Mouse (Mus musculus) heart, embryonic 14.5 days (tissue): Measurements from ENCODE around the gene Wnt7b. TPM values are rescaled to one million over a fixed set of nuclear protein-coding genes. Genes with fewer than 3 reads are reported as not detected.

Experiments
- ATAC-seq: fragments of 200-750 bp; cut with Nextera tagmentation; 2 replicates; pipeline ENCODE4 v1.8.0; 2017; ENCODE audit warnings: low read depth, moderate TSS enrichment; ENCODE audit not compliant: insufficient number of reproducible peaks, insufficient read depth, low FRiP score
- H3K27ac ChIP-seq, 2 experiments: fragments of 200-500 bp in 1 of 2; fragments of 300-500 bp in 1 of 2; sonication (generic) in 1 of 2; replicated peaks in 1 of 2; 2 replicates each; pipeline ENCODE4 v1.5.1; 2012 to 2014; ENCODE audit warnings: low read depth in 2 of 2, low read length in 2 of 2, control low read depth in 1 of 2, mild to moderate bottlenecking in 1 of 2, mixed read lengths in 1 of 2; ENCODE audit not compliant: control insufficient read depth in 1 of 2, insufficient read depth in 1 of 2
- H3K27me3 ChIP-seq: fragments of 300-500 bp; sonication (generic); 2 replicates; pipeline ENCODE4 v1.6.1; 2014; ENCODE audit warnings: mild to moderate bottlenecking, low read length, control low read depth; ENCODE audit not compliant: control insufficient read depth, insufficient read depth
- H3K36me3 ChIP-seq: fragments of 300-500 bp; sonication (generic); 2 replicates; pipeline ENCODE4 v1.6.1; 2014; ENCODE audit warnings: mild to moderate bottlenecking, control low read depth, low read length, mixed read lengths; ENCODE audit not compliant: control insufficient read depth, insufficient read depth
- H3K4me1 ChIP-seq, 2 experiments: fragments of 200-500 bp in 1 of 2; fragments of 300-500 bp in 1 of 2; sonication (generic) in 1 of 2; 2 replicates each; pipeline ENCODE4 v1.6.1; 2012 to 2014; ENCODE audit warnings: low read length in 2 of 2, control low read depth in 1 of 2, mixed read lengths in 1 of 2; ENCODE audit not compliant: control insufficient read depth in 2 of 2, insufficient read depth in 2 of 2
- H3K4me2 ChIP-seq: fragments of 300-500 bp; sonication (generic); 2 replicates; pipeline ENCODE4 v1.6.1; 2014; ENCODE audit warnings: mild to moderate bottlenecking, low read length
- H3K4me3 ChIP-seq, 2 experiments: fragments of 200-500 bp in 1 of 2; fragments of 300-500 bp in 1 of 2; sonication (generic) in 1 of 2; 2 replicates each; pipeline ENCODE4 v1.5.1; 2012 to 2014; ENCODE audit warnings: low read length in 2 of 2, mild to moderate bottlenecking in 2 of 2, control low read depth in 1 of 2, low read depth in 1 of 2, moderate library complexity in 1 of 2; ENCODE audit not compliant: control insufficient read depth in 1 of 2, insufficient read depth in 1 of 2
- H3K9ac ChIP-seq: fragments of 300-500 bp; sonication (generic); 2 replicates; pipeline ENCODE4 v1.6.1; 2014; ENCODE audit warnings: mild to moderate bottlenecking, low read length
- H3K9me3 ChIP-seq: fragments of 300-500 bp; sonication (generic); 2 replicates; pipeline ENCODE4 v1.6.1; 2016; ENCODE audit warnings: low read length, control low read depth; ENCODE audit not compliant: control insufficient read depth
- WGBS: fragments of 180-500 bp; shearing (Covaris S2); extraction: QIAGEN DNeasy Blood & Tissue Kit; methylation state at CpG from one replicate; pipeline ENCODE4 v1.1.7; 2014; 5-methylcytosine and 5-hydroxymethylcytosine counted together
- polyA plus RNA-seq: library from polyadenylated mRNA; unstranded; fragments of >200 nt; fragmentation: Nextera tagmentation; extraction: Ambion mirVana; gene quantifications from 2 replicates; pipeline ENCODE4 v1.2.1, GENCODE M21; 2014

Gene Wnt7b
- polyA plus RNA-seq, 1 experiment from 2014 or later, result 0.41 TPM

DNA sequence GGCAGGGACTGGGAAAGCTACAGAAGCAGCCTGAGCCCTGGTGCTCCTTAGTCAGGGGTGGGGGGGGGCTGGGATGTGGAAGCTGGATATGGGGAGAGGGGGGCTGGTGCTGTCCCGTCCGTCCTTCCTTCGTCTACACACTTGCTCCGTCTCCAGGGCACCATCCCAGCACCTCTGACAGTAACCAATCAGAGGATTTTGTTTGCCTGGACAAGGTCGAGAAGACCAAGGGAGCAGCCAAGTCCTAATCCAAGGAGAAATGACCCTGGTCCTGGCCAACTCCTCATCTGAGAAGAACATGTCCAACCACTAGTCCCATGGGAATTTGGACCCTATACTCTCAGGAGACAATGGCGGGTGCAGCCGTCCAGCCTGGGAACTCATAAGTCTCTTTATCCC lies 18.4 kb upstream of the Wnt7b start:
- no peak overlapping the region for H3K9ac ChIP-seq

DNA sequence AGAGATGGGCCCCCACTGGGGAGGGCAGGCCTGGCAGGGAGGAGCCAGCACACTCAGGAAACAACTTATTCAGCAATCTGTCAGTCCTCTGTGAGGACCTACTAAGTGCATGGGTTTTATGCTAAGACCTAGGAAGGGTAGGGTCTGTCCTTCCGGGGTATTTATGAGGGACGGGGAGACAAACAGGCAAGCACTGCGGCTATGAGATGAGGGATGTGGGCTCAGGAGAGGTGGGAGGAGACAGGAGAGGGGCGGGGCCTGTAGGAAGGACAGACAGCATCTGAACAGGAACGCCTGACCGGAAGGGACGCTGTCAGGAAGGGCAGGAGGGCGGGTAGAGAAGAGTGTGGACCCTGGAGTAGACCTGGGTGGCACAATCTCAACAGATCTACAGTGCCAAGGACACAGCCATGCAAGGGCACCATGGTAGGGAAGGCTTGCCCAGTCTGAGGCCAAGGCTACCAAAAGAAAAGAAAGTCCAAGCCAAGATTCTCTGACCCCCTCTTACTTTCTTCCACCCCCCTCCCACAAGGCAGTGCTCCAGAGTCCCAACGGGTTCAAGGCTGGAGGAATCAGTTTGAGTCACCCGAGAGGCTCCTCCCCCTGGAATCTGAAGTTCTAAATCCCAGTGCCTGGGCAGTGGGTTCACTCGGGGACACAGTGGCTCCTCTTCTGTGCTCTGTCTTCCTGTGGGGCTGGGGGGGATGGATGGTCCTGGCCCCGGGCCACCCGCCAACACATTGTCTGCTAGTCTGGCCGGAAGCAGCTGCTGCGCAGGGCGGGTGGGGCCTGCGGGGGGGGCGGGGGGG lies 17.8 kb upstream of the Wnt7b start:
- WGBS, result 20% methylated on average over 18 of the region's 18 CpGs
- peak; percentile 75 for ATAC-seq
- Histone ChIP-seq H3K4me2 (peak overlapping the region; percentile 23; the same call in 1 of the 2 replicates), H3K27ac (no peak overlapping the region), H3K27me3 (no peaks in the 10 kb centered on the region), H3K4me3 (no peak overlapping the region), H3K9ac (no peak overlapping the region), H3K4me1 (peaks cover 4 to 14% of the 10 kb centered on the region in 2 experiments; a peak in 2 of 4 replicates), H3K36me3 (no peaks in the 10 kb centered on the region), H3K9me3 (no peaks in the 10 kb centered on the region)

More for the DNA sequence above, 18.4 kb upstream of the Wnt7b start:
- 55% methylated on average over 7 of the region's 7 CpGs for WGBS
- Histone ChIP-seq H3K9me3 (no peaks in the 10 kb centered on the region), H3K36me3 (no peaks in the 10 kb centered on the region), H3K4me1 (peaks cover 5 to 14% of the 10 kb centered on the region in 2 experiments; a peak in 2 of 4 replicates), H3K4me3 (no peak overlapping the region), H3K27me3 (no peaks in the 10 kb centered on the region), H3K4me2 (peak overlapping the region; percentile 23; the same call in 1 of the 2 replicates), H3K27ac (no peak overlapping the region)
- no peak; the same call in 1 of the 2 replicates for ATAC-seq

- no peak overlapping the region for H3K9ac ChIP-seq
- no peak overlapping the region for H3K27ac ChIP-seq
- H3K27me3 ChIP-seq, result no peaks in the 10 kb centered on the region
- ATAC-seq, result peak; percentile 0; the same call in 1 of the 2 replicates
- H3K4me2 ChIP-seq, result no peak overlapping the region
- 44% methylated on average over 17 of the region's 17 CpGs for WGBS
- peaks cover 4 to 14% of the 10 kb centered on the region in 2 experiments; a peak in 2 of 4 replicates for H3K4me1 ChIP-seq
- H3K9me3 ChIP-seq, result no peaks in the 10 kb centered on the region
- no peak overlapping the region for H3K4me3 ChIP-seq
- H3K36me3 ChIP-seq, result no peaks in the 10 kb centered on the region
Observed at GRCm38 (mm10) chr15:85598984-85599886, 17.0 kb upstream of the Wnt7b start.

GRCm38 (mm10) chr15:85598443-85598842 lies 16.2 kb upstream of the Wnt7b start:
- Histone ChIP-seq H3K4me1 (peaks cover 4 to 14% of the 10 kb centered on the region in 2 experiments; a peak in 2 of 4 replicates), H3K36me3 (no peaks in the 10 kb centered on the region), H3K27ac (no peak overlapping the region), H3K9me3 (no peaks in the 10 kb centered on the region), H3K9ac (no peak overlapping the region), H3K27me3 (no peaks in the 10 kb centered on the region), H3K4me2 (no peak overlapping the region), H3K4me3 (no peak overlapping the region)
- no peak for ATAC-seq
- WGBS, result 65% methylated on average over 5 of the region's 5 CpGs

DNA sequence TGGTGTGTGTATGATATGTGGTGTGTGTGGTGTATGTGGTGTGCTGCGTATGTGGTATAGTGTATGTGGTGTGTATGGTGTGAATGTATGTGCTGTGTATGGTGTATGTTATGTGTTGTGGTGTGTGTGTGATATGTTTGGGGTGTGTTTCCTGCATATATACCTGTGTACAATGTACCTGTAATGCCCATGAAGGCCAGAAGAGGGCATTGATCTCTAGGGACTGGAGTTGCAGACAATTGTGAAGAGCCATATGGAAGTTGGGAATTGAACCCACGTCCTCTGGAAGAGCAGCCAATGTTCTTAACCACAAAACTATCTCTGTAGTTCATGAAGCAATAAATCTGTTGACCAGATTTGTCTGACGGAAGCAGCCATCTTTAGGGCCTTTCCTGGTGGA lies 15.1 kb upstream of the Wnt7b start:
- 71% methylated on average over 3 of the region's 3 CpGs for WGBS
- Histone ChIP-seq H3K36me3 (no peaks in the 10 kb centered on the region), H3K27ac (no peak overlapping the region), H3K4me1 (peaks cover 4 to 14% of the 10 kb centered on the region in 2 experiments; a peak in 2 of 4 replicates), H3K4me2 (no peak overlapping the region), H3K27me3 (no peaks in the 10 kb centered on the region), H3K4me3 (no peak overlapping the region), H3K9ac (no peak overlapping the region), H3K9me3 (no peaks in the 10 kb centered on the region)
- no peak for ATAC-seq

GRCm38 (mm10) chr15:85592674-85593073 lies 10.4 kb upstream of the Wnt7b start:
- H3K4me1 ChIP-seq, result no peaks in the 10 kb centered on the region
- H3K27ac ChIP-seq, result no peak overlapping the region
- no peaks in the 10 kb centered on the region for H3K9me3 ChIP-seq
- H3K9ac ChIP-seq, result no peak overlapping the region
- H3K36me3 ChIP-seq, result no peaks in the 10 kb centered on the region
- no peak overlapping the region for H3K4me2 ChIP-seq
- no peaks in the 10 kb centered on the region for H3K27me3 ChIP-seq
- ATAC-seq, result no peak
- no peak overlapping the region for H3K4me3 ChIP-seq
- 49% methylated on average over 4 of the region's 4 CpGs for WGBS

GRCm38 (mm10) chr15:85590831-85591230 lies 8.6 kb upstream of the Wnt7b start:
- no peak overlapping the region for H3K4me3 ChIP-seq
- 83% methylated on average over 10 of the region's 10 CpGs for WGBS
- H3K4me1 ChIP-seq, result no peaks in the 10 kb centered on the region
- no peak overlapping the region for H3K27ac ChIP-seq
- H3K9ac ChIP-seq, result no peak overlapping the region
- peaks cover 11% of the 10 kb centered on the region; the same call in 1 of the 2 replicates for H3K27me3 ChIP-seq
- no peak overlapping the region for H3K4me2 ChIP-seq
- H3K9me3 ChIP-seq, result peaks cover 4% of the 10 kb centered on the region; the same call in 1 of the 2 replicates
- H3K36me3 ChIP-seq, result no peaks in the 10 kb centered on the region
- no peak for ATAC-seq
